8 mouse cellular contexts compared by ENCODE assay signal in the genomic region with DNA sequence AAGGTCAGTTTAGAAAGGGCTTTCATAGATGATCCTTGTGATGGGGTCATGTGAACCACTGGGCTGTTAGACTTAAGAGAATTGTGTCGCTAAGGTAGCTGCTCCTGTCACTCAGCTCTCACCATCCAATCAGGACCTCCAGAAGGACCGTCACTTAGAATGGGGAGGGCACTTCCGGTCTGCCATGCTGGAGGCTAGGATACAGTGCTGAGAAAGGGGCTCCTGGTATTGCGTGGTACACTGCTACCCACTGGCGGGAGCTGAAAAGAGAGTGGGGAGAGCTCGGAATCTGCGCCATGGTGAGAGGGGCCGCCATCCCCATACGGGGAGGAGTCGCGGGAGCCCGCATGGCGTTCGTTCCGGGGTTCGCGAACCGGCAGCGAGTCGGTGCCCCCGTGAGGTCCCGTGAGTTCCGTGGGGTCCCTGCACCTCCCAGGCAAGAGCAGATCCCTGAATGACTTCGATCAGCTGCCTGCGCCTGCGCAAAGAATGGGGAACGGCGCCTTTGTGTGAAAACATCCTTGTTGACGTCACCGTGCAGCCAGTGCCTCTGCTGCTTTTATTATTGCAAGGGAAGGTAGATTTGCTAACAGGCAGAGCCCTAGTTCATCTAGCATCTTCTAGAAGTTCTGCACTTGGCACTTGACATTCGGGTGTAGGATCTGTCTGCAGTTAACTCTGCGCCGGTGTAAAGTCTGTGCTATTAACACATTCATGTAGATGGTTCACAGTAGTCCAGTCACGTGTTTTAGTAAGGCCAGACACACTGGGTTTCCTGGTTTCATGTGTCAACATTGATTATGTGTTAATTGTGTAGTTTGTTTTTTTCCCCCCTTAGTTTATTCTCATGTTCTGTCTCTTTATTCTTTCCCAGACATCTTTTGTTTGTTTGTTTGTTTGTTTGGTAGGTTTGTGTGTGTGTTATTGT. TPM values are rescaled to one million over a fixed set of nuclear protein-coding genes. Genes with fewer than 3 reads are reported as not detected.
A peak's percentile ranks its signal among the peaks of the same experiment; 100 is the strongest.
DNase-seq lines count a peak whose midpoint lies in the region; ATAC-seq and TF ChIP-seq lines count a peak whose summit lies in the region.

Gene Gm4924, plus strand, starts transcription at position 173 of the 928 bp plus-strand sequence.

- H3K27ac ChIP-seq in heart, embryonic 12.5 days (ENCODE audit: poor library complexity, severe bottlenecking) = peak within 1 kb of the TSS; percentile 82
- peak within 1 kb of the TSS; percentile 78 for H3K27ac ChIP-seq in kidney, postnatal 0 days
- H3K27ac ChIP-seq in liver, embryonic 11.5 days (ENCODE audit: low read depth, low read length) = peak within 1 kb of the TSS; percentile 64; the same call in 1 of the 2 replicates
- peak within 1 kb of the TSS; percentile 84 for H3K27ac ChIP-seq in stomach, embryonic 14.5 days (ENCODE audit: low read length)

- H3K4me1 ChIP-seq in heart, embryonic 12.5 days (replicated peaks) = no peaks in the 10 kb centered on the region
- no peaks in the 10 kb centered on the region; the same call in 1 of the 2 replicates for H3K4me1 ChIP-seq in kidney, postnatal 0 days (replicated peaks; ENCODE audit: insufficient read depth, low read length)
- no peaks in the 10 kb centered on the region for H3K4me1 ChIP-seq in liver, embryonic 11.5 days (replicated peaks; ENCODE audit: control insufficient read depth, insufficient read depth, low read length)
- H3K4me1 ChIP-seq in stomach, embryonic 14.5 days (ENCODE audit: control insufficient read depth, insufficient read depth, low read length) = no peaks in the 10 kb centered on the region

- H3K9me3 ChIP-seq in heart, embryonic 12.5 days (replicated peaks) = no peaks in the 10 kb centered on the region
- no peaks in the 10 kb centered on the region; the same call in 1 of the 2 replicates for H3K9me3 ChIP-seq in kidney, postnatal 0 days (replicated peaks; ENCODE audit: low read length)
- no peaks in the 10 kb centered on the region for H3K9me3 ChIP-seq in liver, embryonic 11.5 days (ENCODE audit: control insufficient read depth, low read length)
- peaks cover 5% of the 10 kb centered on the region; the same call in 1 of the 2 replicates for H3K9me3 ChIP-seq in stomach, embryonic 14.5 days (ENCODE audit: control insufficient read depth, low read depth, low read length)

- DNase-seq in brain, adult 2 months (ENCODE audit: low read depth, low spot score) = peak; percentile 99
- DNase-seq in kidney, postnatal 0 days (ENCODE audit: low spot score) = peak; percentile 93
- DNase-seq in liver, embryonic 11.5 days (ENCODE audit: low spot score) = peak; percentile 75
- peak; percentile 90 for DNase-seq in naive thymus-derived CD4-positive, alpha-beta T cell, adult 2 months (ENCODE audit: low read depth)

- 5% methylated on average over 34 of the region's 34 CpGs for WGBS in heart, embryonic 12.5 days
- 6% methylated on average over 34 of the region's 34 CpGs for WGBS in kidney, postnatal 0 days
- 5% methylated on average over 34 of the region's 34 CpGs for WGBS in liver, embryonic 11.5 days
- WGBS in stomach, embryonic 14.5 days = 4% methylated on average over 34 of the region's 34 CpGs

- no peaks in the 10 kb centered on the region for H3K27me3 ChIP-seq in C2C12 (ENCODE audit: control insufficient read depth, insufficient read depth, insufficient read length)
- H3K27me3 ChIP-seq in heart, embryonic 12.5 days (replicated peaks) = no peaks in the 10 kb centered on the region
- H3K27me3 ChIP-seq in kidney, postnatal 0 days (ENCODE audit: insufficient read depth, low read length) = no peaks in the 10 kb centered on the region
- H3K27me3 ChIP-seq in liver, embryonic 11.5 days (replicated peaks; ENCODE audit: control insufficient read depth, insufficient read depth, low read length) = no peaks in the 10 kb centered on the region
- no peaks in the 10 kb centered on the region for H3K27me3 ChIP-seq in stomach, embryonic 14.5 days (ENCODE audit: control insufficient read depth, insufficient read depth, low read length)

- peaks cover 18% of the 10 kb centered on the region for H3K79me3 ChIP-seq in C2C12 (ENCODE audit: low read depth)

- peak within 1 kb of the TSS; percentile 56 for H3K4me3 ChIP-seq in C2C12 (ENCODE audit: insufficient read depth, poor library complexity, severe bottlenecking)
- H3K4me3 ChIP-seq in heart, embryonic 12.5 days = peak within 1 kb of the TSS; percentile 71
- H3K4me3 ChIP-seq in kidney, postnatal 0 days (replicated peaks; ENCODE audit: low read depth, low read length) = peak within 1 kb of the TSS; percentile 66
- H3K4me3 ChIP-seq in liver, embryonic 11.5 days (ENCODE audit: low read depth, low read length) = peak within 1 kb of the TSS; percentile 59
- peak within 1 kb of the TSS; percentile 57 for H3K4me3 ChIP-seq in stomach, embryonic 14.5 days (ENCODE audit: low read depth, low read length)

- ATAC-seq in erythroid progenitor cell, adult 5-6 weeks (replicated peaks; ENCODE audit: low FRiP score, poor library complexity, severe bottlenecking) = 0 out of 2 replicates have a peak, but pooled peaks have one; percentile 42
- ATAC-seq in heart, embryonic 12.5 days (ENCODE audit: insufficient number of reproducible peaks, low FRiP score) = peak; percentile 96
- ATAC-seq in kidney, postnatal 0 days (replicated peaks; ENCODE audit: low FRiP score, low read depth) = peak; percentile 99
- peak; percentile 98 for ATAC-seq in liver, embryonic 11.5 days (replicated peaks; ENCODE audit: low FRiP score)
- peak; percentile 99 for ATAC-seq in stomach, embryonic 14.5 days (ENCODE audit: insufficient number of reproducible peaks, insufficient read depth, low FRiP score, low read depth)

- no peak for TF ChIP-seq CTCF in C2C12 (IDR thresholded peaks at IDR 0.05; ENCODE audit: control insufficient read depth, insufficient read depth, insufficient read length)
- TF ChIP-seq CTCF in kidney, postnatal 0 days (IDR thresholded peaks at IDR 0.05; ENCODE audit: low read depth) = no peak

- H3K79me2 ChIP-seq in C2C12 (ENCODE audit: control insufficient read depth, insufficient read depth) = peaks cover 40% of the 10 kb centered on the region

- peak within 1 kb of the TSS; percentile 79 for H3K9ac ChIP-seq in heart, embryonic 12.5 days
- H3K9ac ChIP-seq in kidney, postnatal 0 days (ENCODE audit: low read depth, low read length) = peak within 1 kb of the TSS; percentile 79
- peak within 1 kb of the TSS; percentile 72 for H3K9ac ChIP-seq in liver, embryonic 11.5 days (ENCODE audit: low read depth, low read length)
- H3K9ac ChIP-seq in stomach, embryonic 14.5 days (replicated peaks; ENCODE audit: low read depth, low read length) = peak within 1 kb of the TSS; percentile 50

- peak within 1 kb of the TSS; percentile 66 for H3K4me2 ChIP-seq in heart, embryonic 12.5 days
- H3K4me2 ChIP-seq in kidney, postnatal 0 days (ENCODE audit: low read length) = peak within 1 kb of the TSS; percentile 58
- peak within 1 kb of the TSS; percentile 61 for H3K4me2 ChIP-seq in liver, embryonic 11.5 days
- H3K4me2 ChIP-seq in stomach, embryonic 14.5 days (replicated peaks; ENCODE audit: low read depth, low read length) = peak within 1 kb of the TSS; percentile 51

- H3ac ChIP-seq in C2C12 (ENCODE audit: control insufficient read depth, insufficient read length, low read depth) = peak within 1 kb of the TSS; percentile 92

- no peaks in the 10 kb centered on the region for H3K36me3 ChIP-seq in C2C12 (ENCODE audit: control insufficient read depth, insufficient read depth)
- H3K36me3 ChIP-seq in heart, embryonic 12.5 days = no peaks in the 10 kb centered on the region
- H3K36me3 ChIP-seq in kidney, postnatal 0 days (ENCODE audit: insufficient read depth, low read length) = no peaks in the 10 kb centered on the region
- H3K36me3 ChIP-seq in liver, embryonic 11.5 days (ENCODE audit: control insufficient read depth, insufficient read depth, low read length) = no peaks in the 10 kb centered on the region
- H3K36me3 ChIP-seq in stomach, embryonic 14.5 days (ENCODE audit: control insufficient read depth, insufficient read depth, low read length) = no peaks in the 10 kb centered on the region

TF ChIP-seq in C2C12, 6 proteins besides CTCF, POLR2A, EP300 and RAD21:
- TF ChIP-seq CEBPB (IDR thresholded peaks at IDR 0.05; ENCODE audit: low read depth) (no peak), MAX (IDR thresholded peaks at IDR 0.05) (peak; percentile 19), USF1 (IDR thresholded peaks at IDR 0.05; ENCODE audit: low read depth) (peak; percentile 85)

RNA-seq across cellular contexts. Expression of gene Gm4924, which starts in this region (rescaled TPM):
- polyA plus RNA-seq in C2C12 (2012; fragmentation: generic; extraction: Trizol) = 1.8 TPM
- total RNA-seq in erythroid progenitor cell, adult 5-6 weeks (2015; ENCODE audit: low replicate concordance) = not detected in 2 replicates
- total RNA-seq in erythroid progenitor cell, adult 5-6 weeks (2017; ENCODE audit: low replicate concordance) = 0.90 TPM in 1 of 2 replicates, not detected in the other
- polyA plus RNA-seq in heart, embryonic 12.5 days (2016; fragmentation: Nextera tagmentation; extraction: Ambion mirVana) = 7.3 and 7.7 TPM in 2 replicates
- polyA plus RNA-seq in kidney, postnatal 0 days (2015; fragmentation: Nextera tagmentation; extraction: Ambion mirVana) = 6.7 and 8.4 TPM in 2 replicates
- 3.9 and 4.9 TPM in 2 replicates for polyA plus RNA-seq in liver, embryonic 11.5 days (2014; fragmentation: Nextera tagmentation; extraction: Ambion mirVana)
- 11.1 and 13.4 TPM in 2 replicates for polyA plus RNA-seq in stomach, embryonic 14.5 days (2014; fragmentation: Nextera tagmentation; extraction: Ambion mirVana)

Comparison
In these comparisons a context has a peak if more than half of its experiments do, and no peak if none do; other contexts are left out.
1. Peak in every context shown above with its lines: DNase-seq, ATAC-seq, H3K4me3 ChIP-seq and H3K27ac ChIP-seq.
2. Peak in ATAC-seq in erythroid progenitor cell, adult 5-6 weeks; RNA of the gene not detected or under 1 TPM.
3. ATAC-seq: peak in every context shown above with its lines; median percentile 99 in kidney, postnatal 0 days; 99 in stomach, embryonic 14.5 days; 98 in liver, embryonic 11.5 days; 96 in heart, embryonic 12.5 days; 42 in erythroid progenitor cell, adult 5-6 weeks.